Mouse (Mus musculus) G1E (cell line): ENCODE data around the gene Iqcf3.

Experiments
- CTCF ChIP-seq: IDR thresholded peaks from 2 replicates; pipeline ENCODE4 v1.5.1; 2012; ENCODE audit warnings: low read depth, low read length, inconsistent platforms, mixed read lengths
- GATA1 ChIP-seq: IDR thresholded peaks from 2 replicates; pipeline ENCODE4 v1.6.1; 2012; ENCODE audit warnings: borderline replicate concordance, low read length, inconsistent platforms, mixed read lengths
- GATA2 ChIP-seq: IDR thresholded peaks from 2 replicates; pipeline ENCODE4 v1.6.1; 2012; ENCODE audit warnings: low read depth, low read length, inconsistent platforms, borderline replicate concordance
- POLR2AphosphoS5 ChIP-seq: IDR thresholded peaks from 2 replicates; pipeline ENCODE4 v1.6.1; 2012; ENCODE audit warnings: low read depth, low read length, inconsistent platforms; ENCODE audit not compliant: insufficient replicate concordance
- TAL1 ChIP-seq: conservative IDR thresholded peaks from 2 replicates; pipeline ENCODE4 v1.6.1; 2012; ENCODE audit warnings: low read depth, low read length, inconsistent platforms, mixed read lengths

DNA sequence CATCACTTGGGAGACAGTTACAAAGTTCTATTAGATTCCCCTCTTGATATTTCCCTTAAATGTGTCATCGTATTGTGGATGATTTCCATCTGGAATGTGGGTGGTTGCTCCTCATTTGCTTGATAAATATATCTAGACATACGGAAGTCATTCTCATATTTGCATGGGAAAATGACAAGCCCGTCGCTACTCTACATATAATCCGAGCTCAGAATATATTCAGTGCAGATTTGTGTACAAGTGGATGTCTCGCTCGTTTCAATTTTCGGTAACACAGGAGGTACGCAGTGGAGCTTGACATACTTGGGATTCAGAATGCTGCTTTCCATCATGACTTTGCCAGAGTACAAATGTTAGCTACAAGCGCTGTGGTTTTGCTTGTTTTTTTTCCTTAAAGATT, 52.1 kb downstream of the Iqcf3 start:
- TF ChIP-seq CTCF (no peak), GATA1 (no peak), TAL1 (no peak), POLR2AphosphoS5 (no peak), GATA2 (no peak)
